Mouse (Mus musculus): ENCODE results near the gene Lrrc42. TPM values are rescaled to one million over a fixed set of nuclear protein-coding genes. Genes with fewer than 3 reads are reported as not detected.
A peak's percentile ranks its signal among the peaks of the same experiment; 100 is the strongest.

Gene Lrrc42
- 53.5 TPM in 2 replicates for polyA plus RNA-seq (2015; fragmentation: Nextera tagmentation; extraction: Ambion mirVana)

- Histone ChIP-seq H3K27me3 (replicated peaks) (no peaks in the 10 kb centered on the region), H3K27ac (peak within 1 kb of the TSS; percentile 81), H3K4me1 (replicated peaks) (peaks cover 16% of the 10 kb centered on the region), H3K9me3 (no peaks in the 10 kb centered on the region), H3K36me3 (no peaks in the 10 kb centered on the region), H3K9ac (peak within 1 kb of the TSS; percentile 79), H3K4me2 (replicated peaks) (peak within 1 kb of the TSS; percentile 79), H3K4me3 (replicated peaks) (peak within 1 kb of the TSS; percentile 81)
- WGBS = under 1% methylated on average over 100 of the region's 101 CpGs
- ATAC-seq = peak; percentile 98
Measured at GRCm38 (mm10) chr4:107253125-107254091, at the start of gene Lrrc42, which contains the start of gene Hspb11. Lrrc42 (minus strand) TSS chr4:107253532. Hspb11 (plus strand) TSS chr4:107253593.

- WGBS = 53% methylated on average over 4 of the region's 4 CpGs
- peak; percentile 67 for ATAC-seq
- no peak overlapping the region for H3K27ac ChIP-seq
Measured at GRCm38 (mm10) chr4:107302832-107303231, 49.5 kb upstream of the Lrrc42 start.

GRCm38 (mm10) chr4:107302221-107302620 is 48.9 kb upstream of the Lrrc42 start:
- H3K36me3 ChIP-seq = no peaks in the 10 kb centered on the region
- H3K9me3 ChIP-seq = no peaks in the 10 kb centered on the region
- no peak overlapping the region for H3K4me3 ChIP-seq (replicated peaks)
- WGBS = 81% methylated on average over 9 of the region's 9 CpGs
- peaks cover 14% of the 10 kb centered on the region; the same call in 1 of the 2 replicates for H3K4me1 ChIP-seq (replicated peaks)
- no peak overlapping the region for H3K27ac ChIP-seq
- ATAC-seq = no peak
- no peaks in the 10 kb centered on the region for H3K27me3 ChIP-seq (replicated peaks)
- no peak overlapping the region for H3K9ac ChIP-seq
- H3K4me2 ChIP-seq (replicated peaks) = no peak overlapping the region

More at GRCm38 (mm10) chr4:107302832-107303231, 49.5 kb upstream of the Lrrc42 start:
- Histone ChIP-seq H3K4me3 (replicated peaks) (no peak overlapping the region), H3K4me1 (replicated peaks) (peaks cover 14% of the 10 kb centered on the region; the same call in 1 of the 2 replicates), H3K9me3 (no peaks in the 10 kb centered on the region), H3K9ac (no peak overlapping the region), H3K36me3 (no peaks in the 10 kb centered on the region), H3K4me2 (replicated peaks) (no peak overlapping the region), H3K27me3 (replicated peaks) (no peaks in the 10 kb centered on the region)

- ATAC-seq = 0 out of 2 replicates have a peak, but pooled peaks have one; percentile 19
- H3K9me3 ChIP-seq = no peaks in the 10 kb centered on the region
- H3K27me3 ChIP-seq (replicated peaks) = no peaks in the 10 kb centered on the region
- H3K4me3 ChIP-seq (replicated peaks) = no peak overlapping the region
- 94% methylated on average over 1 of the region's 1 CpGs for WGBS
- no peak overlapping the region for H3K27ac ChIP-seq
- H3K4me2 ChIP-seq (replicated peaks) = no peak overlapping the region
- no peak overlapping the region for H3K9ac ChIP-seq
- 0 out of 2 replicates have a peak, but pooled peaks cover 8% of the 10 kb centered on the region for H3K4me1 ChIP-seq (replicated peaks)
- no peaks in the 10 kb centered on the region for H3K36me3 ChIP-seq
Measured at GRCm38 (mm10) chr4:107300902-107301555, 47.7 kb upstream of the Lrrc42 start.

GRCm38 (mm10) chr4:107300371-107300770 is 47.0 kb upstream of the Lrrc42 start:
- Histone ChIP-seq H3K4me3 (replicated peaks) (no peak overlapping the region), H3K4me2 (replicated peaks) (no peak overlapping the region), H3K27ac (no peak overlapping the region)

GRCm38 (mm10) chr4:107299779-107300340 is 46.5 kb upstream of the Lrrc42 start:
- no peaks in the 10 kb centered on the region for H3K36me3 ChIP-seq
- no peaks in the 10 kb centered on the region for H3K27me3 ChIP-seq (replicated peaks)
- H3K4me2 ChIP-seq (replicated peaks) = no peak overlapping the region
- H3K9me3 ChIP-seq = no peaks in the 10 kb centered on the region
- no peak for ATAC-seq
- H3K27ac ChIP-seq = no peak overlapping the region
- no peak overlapping the region for H3K9ac ChIP-seq
- no peak overlapping the region for H3K4me3 ChIP-seq (replicated peaks)
- H3K4me1 ChIP-seq (replicated peaks) = 0 out of 2 replicates have a peak, but pooled peaks cover 8% of the 10 kb centered on the region
- WGBS = 73% methylated on average over 7 of the region's 7 CpGs

More at GRCm38 (mm10) chr4:107300371-107300770, 47.0 kb upstream of the Lrrc42 start:
- ATAC-seq = no peak
- Histone ChIP-seq H3K9me3 (no peaks in the 10 kb centered on the region), H3K36me3 (no peaks in the 10 kb centered on the region), H3K27me3 (replicated peaks) (no peaks in the 10 kb centered on the region), H3K9ac (no peak overlapping the region), H3K4me1 (replicated peaks) (0 out of 2 replicates have a peak, but pooled peaks cover 8% of the 10 kb centered on the region)
- WGBS = 75% methylated on average over 4 of the region's 4 CpGs

GRCm38 (mm10) chr4:107298071-107298606 is 44.8 kb upstream of the Lrrc42 start:
- Histone ChIP-seq H3K4me3 (replicated peaks) (no peak overlapping the region), H3K36me3 (no peaks in the 10 kb centered on the region), H3K27ac (no peak overlapping the region), H3K9ac (no peak overlapping the region), H3K9me3 (no peaks in the 10 kb centered on the region), H3K27me3 (replicated peaks) (no peaks in the 10 kb centered on the region), H3K4me1 (replicated peaks) (0 out of 2 replicates have a peak, but pooled peaks cover 8% of the 10 kb centered on the region), H3K4me2 (replicated peaks) (no peak overlapping the region)
- no peak for ATAC-seq
- WGBS = 72% methylated on average over 8 of the region's 8 CpGs

- H3K27ac ChIP-seq = no peak overlapping the region
- peaks cover 8% of the 10 kb centered on the region; the same call in 1 of the 2 replicates for H3K4me1 ChIP-seq (replicated peaks)
- no peak overlapping the region for H3K4me2 ChIP-seq (replicated peaks)
- H3K36me3 ChIP-seq = no peaks in the 10 kb centered on the region
- ATAC-seq = peak; percentile 76
- H3K4me3 ChIP-seq (replicated peaks) = no peak overlapping the region
- H3K27me3 ChIP-seq (replicated peaks) = no peaks in the 10 kb centered on the region
- no peak overlapping the region for H3K9ac ChIP-seq
- H3K9me3 ChIP-seq = no peaks in the 10 kb centered on the region
- 21% methylated on average over 4 of the region's 4 CpGs for WGBS
Measured at GRCm38 (mm10) chr4:107292273-107292662, 38.9 kb upstream of the Lrrc42 start.

- Histone ChIP-seq H3K9ac (no peak overlapping the region), H3K4me1 (replicated peaks) (peaks cover 8% of the 10 kb centered on the region; the same call in 1 of the 2 replicates), H3K27ac (no peak overlapping the region), H3K9me3 (no peaks in the 10 kb centered on the region), H3K27me3 (replicated peaks) (no peaks in the 10 kb centered on the region), H3K36me3 (no peaks in the 10 kb centered on the region), H3K4me3 (replicated peaks) (no peak overlapping the region), H3K4me2 (replicated peaks) (no peak overlapping the region)
- ATAC-seq = no peak
- WGBS = 80% methylated on average over 7 of the region's 7 CpGs
Measured at GRCm38 (mm10) chr4:107291611-107292272, 38.4 kb upstream of the Lrrc42 start.

GRCm38 (mm10) chr4:107287517-107287916 is 34.2 kb upstream of the Lrrc42 start:
- Histone ChIP-seq H3K9me3 (no peaks in the 10 kb centered on the region), H3K27me3 (replicated peaks) (no peaks in the 10 kb centered on the region), H3K9ac (no peak overlapping the region), H3K36me3 (no peaks in the 10 kb centered on the region), H3K27ac (no peak overlapping the region), H3K4me2 (replicated peaks) (no peak overlapping the region), H3K4me3 (replicated peaks) (no peak overlapping the region), H3K4me1 (replicated peaks) (0 out of 2 replicates have a peak, but pooled peaks cover 5% of the 10 kb centered on the region)
- ATAC-seq = no peak
- 76% methylated on average over 2 of the region's 2 CpGs for WGBS

- Histone ChIP-seq H3K36me3 (no peaks in the 10 kb centered on the region), H3K27me3 (replicated peaks) (no peaks in the 10 kb centered on the region), H3K9me3 (no peaks in the 10 kb centered on the region), H3K27ac (no peak overlapping the region), H3K4me3 (replicated peaks) (no peak overlapping the region), H3K4me2 (replicated peaks) (no peak overlapping the region), H3K4me1 (replicated peaks) (no peaks in the 10 kb centered on the region), H3K9ac (no peak overlapping the region)
- WGBS = 95% methylated on average over 8 of the region's 8 CpGs
- no peak for ATAC-seq
Measured at GRCm38 (mm10) chr4:107286386-107286785, 33.1 kb upstream of the Lrrc42 start.

Data from intestine, embryonic 15.5 days (tissue).